Mouse (Mus musculus) midbrain, embryonic 11.5 days (tissue): ENCODE results near the gene Spata46. TPM values are rescaled to one million over a fixed set of nuclear protein-coding genes. Genes with fewer than 3 reads are reported as not detected.
A peak's percentile ranks its signal among the peaks of the same experiment; 100 is the strongest.

Experiments used
- ATAC-seq: fragments of 200-750 bp; cut with Nextera tagmentation; 2 replicates; pipeline ENCODE4 v1.8.0; 2017; ENCODE audit warnings: moderate TSS enrichment, moderate library complexity; ENCODE audit not compliant: low FRiP score
- DNase-seq: peaks from one replicate; pipeline ENCODE4 v3.0.0; 2015; ENCODE audit warnings: low spot score; ENCODE audit errors: missing footprints
- H3K27ac ChIP-seq: fragments of 300-500 bp; sonication (generic); 2 replicates; pipeline ENCODE4 v1.5.1; 2014; ENCODE audit warnings: low read depth, low read length
- H3K27me3 ChIP-seq: fragments of 300-500 bp; sonication (generic); 2 replicates; pipeline ENCODE4 v1.6.1; 2014; ENCODE audit warnings: mild to moderate bottlenecking, low read length, moderate library complexity, mixed read lengths; ENCODE audit not compliant: control insufficient read depth, insufficient read depth
- H3K36me3 ChIP-seq: fragments of 300-500 bp; sonication (generic); 2 replicates; pipeline ENCODE4 v1.6.1; 2014; ENCODE audit warnings: mild to moderate bottlenecking, low read length, moderate library complexity, mixed read lengths; ENCODE audit not compliant: control insufficient read depth, insufficient read depth
- H3K4me1 ChIP-seq: fragments of 300-500 bp; sonication (generic); 2 replicates; pipeline ENCODE4 v1.6.1; 2014; ENCODE audit warnings: low read length; ENCODE audit not compliant: control insufficient read depth, insufficient read depth
- H3K4me2 ChIP-seq: fragments of 300-500 bp; sonication (generic); 2 replicates; pipeline ENCODE4 v1.6.1; 2014; ENCODE audit warnings: mild to moderate bottlenecking, moderate library complexity
- H3K4me3 ChIP-seq: fragments of 300-500 bp; sonication (generic); 2 replicates; pipeline ENCODE4 v1.5.1; 2014; ENCODE audit warnings: low read depth, low read length
- H3K9ac ChIP-seq: fragments of 300-500 bp; sonication (generic); 2 replicates; pipeline ENCODE4 v1.6.1; 2014; ENCODE audit warnings: low read length
- H3K9me3 ChIP-seq: fragments of 300-500 bp; sonication (generic); 2 replicates; pipeline ENCODE4 v1.6.1; 2016; ENCODE audit warnings: low read length; ENCODE audit not compliant: control insufficient read depth
- WGBS: fragments of 180-500 bp; shearing (Covaris S2); extraction: QIAGEN DNeasy Blood & Tissue Kit; methylation state at CpG from one replicate; pipeline ENCODE4 v1.1.7; 2014; 5-methylcytosine and 5-hydroxymethylcytosine counted together
- polyA plus RNA-seq: library from polyadenylated mRNA; unstranded; fragments of >200 nt; fragmentation: Nextera tagmentation; extraction: Ambion mirVana; gene quantifications from 2 replicates; pipeline ENCODE4 v1.2.1, GENCODE M21; 2014

Spata46 gene
- polyA plus RNA-seq, 1 experiment from 2014 or later, result 0.90 TPM

GRCm38 (mm10) chr1:170323001-170323400, 14.4 kb downstream of the Spata46 start:
- Histone ChIP-seq H3K27me3 (no peaks in the 10 kb centered on the region), H3K36me3 (no peaks in the 10 kb centered on the region), H3K27ac (no peak overlapping the region), H3K4me3 (no peak overlapping the region), H3K4me1 (no peaks in the 10 kb centered on the region), H3K4me2 (no peak overlapping the region), H3K9me3 (no peaks in the 10 kb centered on the region), H3K9ac (no peak overlapping the region)
- WGBS, result 91% methylated on average over 10 of the region's 10 CpGs
- DNase-seq, result no peak
- ATAC-seq, result no peak

- no peaks in the 10 kb centered on the region for H3K27me3 ChIP-seq
- no peaks in the 10 kb centered on the region for H3K36me3 ChIP-seq
- DNase-seq, result peak; percentile 72
- 96% methylated on average over 1 of the region's 1 CpGs for whole genome bisulfite sequencing
- no peak overlapping the region for H3K9ac ChIP-seq
- H3K4me1 ChIP-seq, result no peaks in the 10 kb centered on the region
- H3K4me2 ChIP-seq, result no peak overlapping the region
- no peak for ATAC-seq
- no peak overlapping the region for H3K4me3 ChIP-seq
- no peak overlapping the region for H3K27ac ChIP-seq
- H3K9me3 ChIP-seq, result no peaks in the 10 kb centered on the region
Measured at GRCm38 (mm10) chr1:170324312-170324711, 15.7 kb downstream of the Spata46 start.

- Histone ChIP-seq H3K27ac (no peak overlapping the region), H3K4me2 (no peak overlapping the region), H3K9me3 (no peaks in the 10 kb centered on the region), H3K4me3 (no peak overlapping the region), H3K36me3 (no peaks in the 10 kb centered on the region), H3K4me1 (no peaks in the 10 kb centered on the region), H3K27me3 (no peaks in the 10 kb centered on the region), H3K9ac (no peak overlapping the region)
- ATAC-seq, result no peak
- no peak for DNase-seq
- WGBS, result 84% methylated on average over 4 of the region's 4 CpGs
Measured at GRCm38 (mm10) chr1:170325277-170325676, 16.7 kb downstream of the Spata46 start.

GRCm38 (mm10) chr1:170331926-170332325, 23.3 kb downstream of the Spata46 start:
- WGBS, result 73% methylated on average over 6 of the region's 6 CpGs
- Histone ChIP-seq H3K9ac (no peak overlapping the region), H3K27me3 (no peaks in the 10 kb centered on the region), H3K4me1 (no peaks in the 10 kb centered on the region), H3K4me3 (no peak overlapping the region), H3K27ac (no peak overlapping the region), H3K4me2 (no peak overlapping the region), H3K9me3 (no peaks in the 10 kb centered on the region), H3K36me3 (no peaks in the 10 kb centered on the region)
- ATAC-seq (no peak), DNase-seq (no peak)

- 68% methylated on average over 4 of the region's 4 CpGs for WGBS
- Histone ChIP-seq H3K9me3 (no peaks in the 10 kb centered on the region), H3K4me3 (no peak overlapping the region), H3K9ac (no peak overlapping the region), H3K27ac (no peak overlapping the region), H3K36me3 (no peaks in the 10 kb centered on the region), H3K4me2 (no peak overlapping the region), H3K4me1 (no peaks in the 10 kb centered on the region), H3K27me3 (no peaks in the 10 kb centered on the region)
- ATAC-seq, result no peak
- no peak for DNase-seq
Measured at GRCm38 (mm10) chr1:170332775-170333174, 24.2 kb downstream of the Spata46 start.

- no peak overlapping the region for H3K4me3 ChIP-seq
- H3K36me3 ChIP-seq, result no peaks in the 10 kb centered on the region
- no peak overlapping the region for H3K9ac ChIP-seq
- DNase-seq (no peak), ATAC-seq (no peak)
- 0 out of 2 replicates have a peak, but pooled peaks cover 2% of the 10 kb centered on the region for H3K4me1 ChIP-seq
- no peaks in the 10 kb centered on the region for H3K27me3 ChIP-seq
- no peak overlapping the region for H3K4me2 ChIP-seq
- H3K9me3 ChIP-seq, result no peaks in the 10 kb centered on the region
- 93% methylated on average over 3 of the region's 3 CpGs for WGBS
- no peak overlapping the region for H3K27ac ChIP-seq
Measured at GRCm38 (mm10) chr1:170339943-170340342, 31.3 kb downstream of the Spata46 start.

GRCm38 (mm10) chr1:170343081-170343480, 34.5 kb downstream of the Spata46 start:
- Histone ChIP-seq H3K27ac (no peak overlapping the region), H3K4me3 (no peak overlapping the region), H3K9me3 (no peaks in the 10 kb centered on the region), H3K27me3 (no peaks in the 10 kb centered on the region), H3K9ac (no peak overlapping the region), H3K4me1 (0 out of 2 replicates have a peak, but pooled peaks cover 2% of the 10 kb centered on the region), H3K36me3 (no peaks in the 10 kb centered on the region), H3K4me2 (no peak overlapping the region)
- DNase-seq (no peak), ATAC-seq (no peak)
- 52% methylated on average over 8 of the region's 8 CpGs for WGBS

GRCm38 (mm10) chr1:170343906-170344305, 35.3 kb downstream of the Spata46 start:
- Histone ChIP-seq H3K36me3 (no peaks in the 10 kb centered on the region), H3K4me3 (no peak overlapping the region), H3K9ac (no peak overlapping the region), H3K27me3 (no peaks in the 10 kb centered on the region), H3K27ac (no peak overlapping the region), H3K4me1 (0 out of 2 replicates have a peak, but pooled peaks cover 2% of the 10 kb centered on the region), H3K4me2 (no peak overlapping the region), H3K9me3 (no peaks in the 10 kb centered on the region)
- ATAC-seq (no peak), DNase-seq (no peak)
- WGBS, result 95% methylated on average over 4 of the region's 4 CpGs

GRCm38 (mm10) chr1:170346266-170346665, 37.7 kb downstream of the Spata46 start:
- WGBS, result 83% methylated on average over 3 of the region's 3 CpGs
- Histone ChIP-seq H3K4me3 (no peak overlapping the region), H3K4me1 (0 out of 2 replicates have a peak, but pooled peaks cover 2% of the 10 kb centered on the region), H3K36me3 (no peaks in the 10 kb centered on the region), H3K9me3 (no peaks in the 10 kb centered on the region), H3K4me2 (no peak overlapping the region), H3K27ac (no peak overlapping the region), H3K27me3 (no peaks in the 10 kb centered on the region), H3K9ac (no peak overlapping the region)
- DNase-seq (no peak), ATAC-seq (no peak)

GRCm38 (mm10) chr1:170351080-170351479, 42.5 kb downstream of the Spata46 start:
- DNase-seq, result peak; percentile 4
- Histone ChIP-seq H3K4me3 (no peak overlapping the region), H3K9ac (no peak overlapping the region), H3K4me2 (no peak overlapping the region), H3K27me3 (no peaks in the 10 kb centered on the region), H3K36me3 (no peaks in the 10 kb centered on the region), H3K27ac (no peak overlapping the region), H3K4me1 (no peaks in the 10 kb centered on the region), H3K9me3 (no peaks in the 10 kb centered on the region)
- ATAC-seq, result no peak
